Mouse (Mus musculus): ENCODE results near the gene A26c2. TPM values are rescaled to one million over a fixed set of nuclear protein-coding genes. Genes with fewer than 3 reads are reported as not detected.

The A26c2 gene
- not detected in 2 replicates for total RNA-seq (2014; rRNA removed; ENCODE audit: low replicate concordance)
- polyA plus RNA-seq (2015; fragmentation: Nextera tagmentation; extraction: Ambion mirVana), result not detected in 2 replicates

DNA sequence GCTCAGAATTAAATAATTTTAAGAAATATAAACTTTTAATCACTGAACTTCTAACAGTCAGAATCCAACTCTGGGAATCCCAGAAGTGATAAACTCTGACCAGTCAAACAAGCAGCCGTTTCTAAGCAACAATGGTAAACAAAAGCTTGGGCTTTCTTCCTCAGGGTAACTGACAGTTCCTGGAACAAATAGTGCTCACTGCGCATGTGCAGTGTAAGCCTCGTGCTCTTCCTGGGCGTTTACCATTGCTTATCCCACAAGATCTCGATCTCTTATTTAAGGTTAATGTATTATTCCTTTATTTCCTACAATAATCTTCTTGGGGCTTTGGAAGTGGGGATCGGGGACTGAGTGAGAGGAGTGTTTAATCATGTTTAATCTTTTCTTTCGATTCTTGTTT is at the start of gene A26c2:
TSS of gene A26c2 (minus strand) at position 101 of the 400 bp plus-strand sequence.
- H3K4me1 ChIP-seq (ENCODE audit: control insufficient read depth, insufficient read depth), result no peaks in the 10 kb centered on the region
- no peak for TF ChIP-seq CTCF (IDR thresholded peaks at IDR 0.05; ENCODE audit: low read depth)
- TF ChIP-seq EP300 (IDR thresholded peaks at IDR 0.05; ENCODE audit: low read depth), result no peak
- DNase-seq (ENCODE audit: low spot score), result no peak

DNA sequence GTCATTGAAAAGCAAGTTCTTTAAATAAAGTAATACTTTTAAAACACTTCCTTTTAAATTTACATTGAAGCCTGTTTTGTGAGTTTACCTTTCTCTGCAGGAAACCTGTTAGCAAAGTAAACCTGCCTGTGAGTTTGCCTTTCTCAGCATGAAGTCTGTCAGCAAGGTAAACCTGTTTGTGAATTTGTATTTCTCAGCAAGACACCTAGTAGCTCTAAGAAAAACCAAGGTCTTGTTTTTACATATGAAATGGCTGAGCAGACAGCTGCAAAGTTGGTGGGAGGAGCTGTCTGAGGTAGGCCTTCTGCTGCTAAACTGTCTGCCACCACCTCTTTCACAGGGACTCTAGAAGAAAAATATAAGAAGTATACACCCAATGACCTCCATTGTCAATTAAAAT is 28.0 kb upstream of the A26c2 start:
- Histone ChIP-seq H3K27me3 (ENCODE audit: control insufficient read depth, insufficient read depth, low read length) (no peaks in the 10 kb centered on the region), H3K27ac (ENCODE audit: low read depth) (no peak overlapping the region), H3K4me3 (ENCODE audit: low read depth, low read length) (no peak overlapping the region), H3K4me1 (ENCODE audit: control insufficient read depth, insufficient read depth) (no peaks in the 10 kb centered on the region), H3K9ac (replicated peaks; ENCODE audit: low read depth, low read length) (no peak overlapping the region), H3K4me2 (ENCODE audit: low read depth, low read length) (no peak overlapping the region), H3K36me3 (replicated peaks; ENCODE audit: control insufficient read depth, insufficient read depth, low read length) (no peaks in the 10 kb centered on the region), H3K9me3 (replicated peaks; ENCODE audit: control insufficient read depth, low read length) (0 out of 2 replicates have a peak, but pooled peaks cover 3% of the 10 kb centered on the region)
- DNase-seq (ENCODE audit: low spot score) (no peak), ATAC-seq (ENCODE audit: insufficient read depth, low read depth) (no peak)
- TF ChIP-seq CTCF (IDR thresholded peaks at IDR 0.05; ENCODE audit: low read depth), result no peak
- TF ChIP-seq EP300 (IDR thresholded peaks at IDR 0.05; ENCODE audit: low read depth), result no peak

More for the DNA sequence above, at the start of gene A26c2:
- WGBS, result 67% methylated on average over 7 of the region's 7 CpGs
- Histone ChIP-seq H3K36me3 (replicated peaks; ENCODE audit: control insufficient read depth, insufficient read depth, low read length) (no peaks in the 10 kb centered on the region), H3K27ac (ENCODE audit: low read depth) (no peak within 1 kb of the TSS), H3K4me2 (ENCODE audit: low read depth, low read length) (no peak within 1 kb of the TSS), H3K9ac (replicated peaks; ENCODE audit: low read depth, low read length) (no peak within 1 kb of the TSS), H3K4me3 (ENCODE audit: low read depth, low read length) (no peak within 1 kb of the TSS), H3K9me3 (replicated peaks; ENCODE audit: control insufficient read depth, low read length) (peaks cover 11% of the 10 kb centered on the region), H3K27me3 (ENCODE audit: control insufficient read depth, insufficient read depth, low read length) (no peaks in the 10 kb centered on the region)
- no peak for ATAC-seq (ENCODE audit: insufficient read depth, low read depth)

Measured in heart, postnatal 0 days (tissue).